10 mouse cellular contexts compared by ENCODE assay signal in genomic region chr17:25363726-25364125, GRCm38 (mm10). TPM values are rescaled to one million over a fixed set of nuclear protein-coding genes. Genes with fewer than 3 reads are reported as not detected.
DNase-seq lines count a peak whose midpoint lies in the region; ATAC-seq and TF ChIP-seq lines count a peak whose summit lies in the region.
"Had no signal": no experiment of that assay in that cellular context is flagged by ENCODE, and none has a peak within 500 bp of the region (broad histone marks: within the 10 kb centered on the region; RNA-seq: fewer than 3 reads in every experiment).

No protein-coding gene starts in this region.

- peak; percentile 16 to 64 for DNase-seq in heart, adult 18-20 months
- no peak for DNase-seq in heart, adult 8-10 months (ENCODE audit: low spot score)
- DNase-seq in right cerebral cortex, adult 18-20 months: peak; percentile 30
- no peak for DNase-seq in right cerebral cortex, postnatal 36 days (ENCODE audit: low spot score in 2 of 2)
- peak; percentile 70 for DNase-seq in adrenal gland, postnatal 25 days

- no peak overlapping the region for H3K4me3 ChIP-seq in embryonic fibroblast, embryonic 13.5 days (ENCODE audit: insufficient read depth, low read length)
- H3K4me3 ChIP-seq: embryonic facial prominence, embryonic 13.5 days; limb, embryonic 12.5 days had no signal

- TF ChIP-seq CTCF in embryonic fibroblast, embryonic 13.5 days (IDR thresholded peaks at IDR 0.05; ENCODE audit: borderline replicate concordance, insufficient read depth, low read length): peak; percentile 91; the same call in 1 of the 2 replicates

- H3K27ac ChIP-seq in embryonic fibroblast, embryonic 13.5 days (ENCODE audit: insufficient read depth, low read length): no peak overlapping the region
- H3K27ac ChIP-seq: embryonic facial prominence, embryonic 13.5 days; limb, embryonic 12.5 days had no signal

- TF ChIP-seq POLR2A in embryonic fibroblast, embryonic 13.5 days (IDR thresholded peaks at IDR 0.05; ENCODE audit: low read depth, low read length): no peak

- H3K4me1 ChIP-seq in embryonic fibroblast, embryonic 13.5 days (ENCODE audit: control insufficient read depth, insufficient read depth, low read length): no peaks in the 10 kb centered on the region
- H3K4me1 ChIP-seq: embryonic facial prominence, embryonic 13.5 days; limb, embryonic 12.5 days had no signal

- ATAC-seq in megakaryocyte progenitor cell, adult 5-6 weeks (replicated peaks; ENCODE audit: poor library complexity): peak; percentile 80
- no peak for ATAC-seq in inflammation-experienced regulatory T-cells, adult 6 months

RNA-seq across cellular contexts. Expression of gene Tpsb2, which starts 2.4 kb away (rescaled TPM):
- total RNA-seq in heart, adult 18-20 months (2021): 1 to 10 TPM; 2.0 to 2.6 TPM
- total RNA-seq in heart, adult 8-10 months (2022): 1 to 10 TPM in 1 of 4 experiments, under 1 TPM in 3; 0.24 to 1.4 (median 0.72) TPM
- total RNA-seq in adrenal gland, postnatal 25 days (2021): 0.58 and 1.1 TPM in 2 replicates
- polyA plus RNA-seq in embryonic fibroblast, embryonic 13.5 days (2011; ENCODE audit: insufficient read length, low read depth, missing spikeins): not detected in 2 replicates
- total RNA-seq in megakaryocyte progenitor cell, adult 5-6 weeks (2015): not detected in 2 replicates
- total RNA-seq in megakaryocyte progenitor cell, adult 5-6 weeks (2017): not detected in 2 replicates
- not detected for polyA plus RNA-seq in inflammation-experienced regulatory T-cells, adult 6 months (2017; shearing (Covaris generic))
- polyA plus RNA-seq: limb, embryonic 12.5 days had no signal

RNA-seq across cellular contexts. Expression of gene Tpsg1, which starts 5.3 kb away (rescaled TPM):
- total RNA-seq in heart, adult 18-20 months (2021): not detected
- not detected for total RNA-seq in heart, adult 8-10 months (2022)
- not detected in 2 replicates for total RNA-seq in adrenal gland, postnatal 25 days (2021)
- polyA plus RNA-seq in embryonic fibroblast, embryonic 13.5 days (2011; ENCODE audit: insufficient read length, low read depth, missing spikeins): 0.91 TPM in 1 of 2 replicates, not detected in the other
- total RNA-seq in megakaryocyte progenitor cell, adult 5-6 weeks (2015): not detected in 2 replicates
- total RNA-seq in megakaryocyte progenitor cell, adult 5-6 weeks (2017): not detected in 2 replicates
- not detected for polyA plus RNA-seq in inflammation-experienced regulatory T-cells, adult 6 months (2017; shearing (Covaris generic))
- polyA plus RNA-seq: limb, embryonic 12.5 days had no signal

RNA-seq across cellular contexts. Expression of gene Tpsab1, which starts 18.4 kb away (rescaled TPM):
- total RNA-seq in heart, adult 18-20 months (2021): under 1 TPM; 0.37 to 0.62 TPM
- total RNA-seq in heart, adult 8-10 months (2022): under 1 TPM; 0.22 to 0.55 (median 0.39) TPM
- total RNA-seq in adrenal gland, postnatal 25 days (2021): 0.58 TPM in 1 of 2 replicates, not detected in the other
- not detected in 2 replicates for polyA plus RNA-seq in embryonic fibroblast, embryonic 13.5 days (2011; ENCODE audit: insufficient read length, low read depth, missing spikeins)
- total RNA-seq in megakaryocyte progenitor cell, adult 5-6 weeks (2015): not detected in 2 replicates
- total RNA-seq in megakaryocyte progenitor cell, adult 5-6 weeks (2017): not detected in 2 replicates
- not detected for polyA plus RNA-seq in inflammation-experienced regulatory T-cells, adult 6 months (2017; shearing (Covaris generic))
- polyA plus RNA-seq: limb, embryonic 12.5 days had no signal

RNA-seq across cellular contexts. Expression of gene Prss29, which starts 45.3 kb away (rescaled TPM):
- not detected for total RNA-seq in heart, adult 18-20 months (2021)
- total RNA-seq in heart, adult 8-10 months (2022): not detected
- total RNA-seq in adrenal gland, postnatal 25 days (2021): not detected in 2 replicates
- polyA plus RNA-seq in embryonic fibroblast, embryonic 13.5 days (2011; ENCODE audit: insufficient read length, low read depth, missing spikeins): not detected in 2 replicates
- not detected in 2 replicates for total RNA-seq in megakaryocyte progenitor cell, adult 5-6 weeks (2015)
- total RNA-seq in megakaryocyte progenitor cell, adult 5-6 weeks (2017): not detected in 2 replicates
- not detected for polyA plus RNA-seq in inflammation-experienced regulatory T-cells, adult 6 months (2017; shearing (Covaris generic))
- polyA plus RNA-seq: embryonic facial prominence, embryonic 13.5 days; limb, embryonic 12.5 days had no signal

RNA-seq across cellular contexts. Expression of gene Prss28, which starts 55.3 kb away (rescaled TPM):
- not detected for total RNA-seq in heart, adult 18-20 months (2021)
- total RNA-seq in heart, adult 8-10 months (2022): not detected
- not detected in 2 replicates for total RNA-seq in adrenal gland, postnatal 25 days (2021)
- not detected in 2 replicates for polyA plus RNA-seq in embryonic fibroblast, embryonic 13.5 days (2011; ENCODE audit: insufficient read length, low read depth, missing spikeins)
- total RNA-seq in megakaryocyte progenitor cell, adult 5-6 weeks (2015): not detected in 2 replicates
- not detected in 2 replicates for total RNA-seq in megakaryocyte progenitor cell, adult 5-6 weeks (2017)
- polyA plus RNA-seq in inflammation-experienced regulatory T-cells, adult 6 months (2017; shearing (Covaris generic)): not detected
- polyA plus RNA-seq: embryonic facial prominence, embryonic 13.5 days; limb, embryonic 12.5 days had no signal

Comparison
In these comparisons a context has a peak if more than half of its experiments do, and no peak if none do; other contexts are left out.
1. DNase-seq: peak in heart, adult 18-20 months (2 of 2), right cerebral cortex, adult 18-20 months (single experiment) and adrenal gland, postnatal 25 days (single experiment); none in heart, adult 8-10 months (single experiment) and right cerebral cortex, postnatal 36 days (0 of 2).